ENCODE assay signal across 8 mouse cellular contexts in the genomic region with DNA sequence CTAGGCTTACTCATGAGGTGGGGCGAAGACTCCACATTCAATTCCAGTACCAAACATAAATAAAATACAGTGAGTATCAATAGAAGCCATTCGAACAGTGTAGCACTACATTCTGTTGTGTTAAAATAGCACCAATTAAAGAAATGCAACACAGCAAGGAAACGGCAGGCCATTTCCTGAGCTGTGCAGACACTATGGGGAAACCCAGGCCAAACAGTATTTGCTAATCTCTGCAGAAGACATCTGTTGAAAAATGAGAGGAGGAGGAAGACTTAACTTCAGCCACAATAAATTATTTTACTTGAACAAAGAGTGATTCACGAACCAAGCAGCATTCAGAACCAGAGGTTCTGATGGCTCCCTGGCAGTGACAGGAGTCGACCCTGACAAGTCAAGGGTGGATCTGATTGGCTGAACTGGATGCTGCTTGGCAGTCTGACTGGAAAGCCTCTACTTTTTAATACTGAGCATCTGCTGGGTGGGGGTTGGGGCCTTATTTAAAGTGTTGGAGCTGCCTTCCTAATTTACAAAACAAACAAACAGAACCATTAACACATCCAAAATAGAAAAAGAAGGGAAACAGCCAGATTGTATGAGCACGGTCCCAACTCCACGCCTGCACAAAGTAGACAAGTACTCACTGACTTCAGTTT.
DNase-seq lines count a peak whose midpoint lies in the region; ATAC-seq and TF ChIP-seq lines count a peak whose summit lies in the region.

No protein-coding gene starts in this region.

- H3K9ac ChIP-seq in liver, embryonic 16.5 days (ENCODE audit: low read depth, low read length) = no peak overlapping the region
- no peak overlapping the region for H3K9ac ChIP-seq in liver, embryonic 12.5 days

- no peak for TF ChIP-seq POLR2A in cerebellum, adult 2 months (IDR thresholded peaks at IDR 0.05; ENCODE audit: borderline replicate concordance, insufficient read depth, low read length)

- no peak for TF ChIP-seq CTCF in cerebellum, adult 2 months (IDR thresholded peaks at IDR 0.05; ENCODE audit: borderline replicate concordance, insufficient read depth, low read depth, low read length)

- H3K9me3 ChIP-seq in liver, embryonic 16.5 days (replicated peaks; ENCODE audit: control insufficient read depth, low read length) = no peaks in the 10 kb centered on the region
- H3K9me3 ChIP-seq in liver, embryonic 12.5 days (replicated peaks) = no peaks in the 10 kb centered on the region
- no peaks in the 10 kb centered on the region for H3K9me3 ChIP-seq in embryonic facial prominence, embryonic 10.5 days

- 31% methylated on average over 7 of the region's 7 CpGs for WGBS in cerebellum, adult 2 months
- 49% methylated on average over 7 of the region's 7 CpGs for WGBS in liver, embryonic 16.5 days (ENCODE audit: insufficient replicate concordance)
- WGBS in liver, embryonic 12.5 days (ENCODE audit: insufficient replicate concordance) = 63% methylated on average over 7 of the region's 7 CpGs
- 52% methylated on average over 7 of the region's 7 CpGs for WGBS in embryonic facial prominence, embryonic 10.5 days

- no peak overlapping the region for H3K4me3 ChIP-seq in cerebellum, adult 2 months (replicated peaks; ENCODE audit: insufficient read depth, low read depth, low read length)
- H3K4me3 ChIP-seq in liver, embryonic 16.5 days (ENCODE audit: low read depth, low read length) = no peak overlapping the region
- H3K4me3 ChIP-seq in liver, embryonic 12.5 days = no peak overlapping the region
- no peak overlapping the region for H3K4me3 ChIP-seq in embryonic facial prominence, embryonic 10.5 days

- ATAC-seq in cerebellum, adult (ENCODE audit: insufficient number of reproducible peaks, low FRiP score, low TSS enrichment) = no peak; the same call in 1 of the 2 replicates
- ATAC-seq in liver, embryonic 16.5 days (ENCODE audit: low read depth) = peak; percentile 32; the same call in 1 of the 2 replicates
- no peak for ATAC-seq in liver, embryonic 12.5 days
- 0 out of 2 replicates have a peak, but pooled peaks have one; percentile 30 for ATAC-seq in megakaryocyte, adult 5-6 weeks (ENCODE audit: poor library complexity, severe bottlenecking)
- ATAC-seq in inflammation-experienced regulatory T-cells, adult 6 months = no peak

- no peaks in the 10 kb centered on the region for H3K36me3 ChIP-seq in liver, embryonic 16.5 days (ENCODE audit: control insufficient read depth, insufficient read depth)
- no peaks in the 10 kb centered on the region for H3K36me3 ChIP-seq in liver, embryonic 12.5 days
- peaks cover 6% of the 10 kb centered on the region for H3K36me3 ChIP-seq in embryonic facial prominence, embryonic 10.5 days (replicated peaks)

- peak; percentile 24 to 41 for DNase-seq in cerebellum, adult 2 months
- DNase-seq in heart, adult 9 months (ENCODE audit: low spot score in 2 of 2) = peak; percentile 38 to 58
- DNase-seq in embryonic facial prominence, embryonic 10.5 days (ENCODE audit: low spot score) = no peak

- peaks cover 14% of the 10 kb centered on the region for H3K4me1 ChIP-seq in cerebellum, adult 2 months (ENCODE audit: control insufficient read depth, insufficient read depth, low read length)
- no peaks in the 10 kb centered on the region; the same call in 1 of the 2 replicates for H3K4me1 ChIP-seq in liver, embryonic 16.5 days (ENCODE audit: control insufficient read depth, low read depth, low read length)
- H3K4me1 ChIP-seq in liver, embryonic 12.5 days = peaks cover 19% of the 10 kb centered on the region
- peaks cover 34% of the 10 kb centered on the region for H3K4me1 ChIP-seq in embryonic facial prominence, embryonic 10.5 days

- no peak overlapping the region for H3K4me2 ChIP-seq in liver, embryonic 16.5 days (ENCODE audit: low read depth, low read length)
- H3K4me2 ChIP-seq in liver, embryonic 12.5 days = no peak overlapping the region

- H3K27ac ChIP-seq in cerebellum, adult 2 months (ENCODE audit: insufficient read depth, low read length) = 0 out of 2 replicates have a peak overlapping the region, but pooled peaks have one; percentile 31
- no peak overlapping the region for H3K27ac ChIP-seq in liver, embryonic 16.5 days (ENCODE audit: low read length)
- H3K27ac ChIP-seq in liver, embryonic 12.5 days = no peak overlapping the region; the same call in 1 of the 2 replicates
- H3K27ac ChIP-seq in embryonic facial prominence, embryonic 10.5 days (replicated peaks) = no peak overlapping the region

- H3K27me3 ChIP-seq in cerebellum, adult 2 months (ENCODE audit: control insufficient read depth, insufficient read depth, low read length) = no peaks in the 10 kb centered on the region
- no peaks in the 10 kb centered on the region for H3K27me3 ChIP-seq in liver, embryonic 16.5 days (ENCODE audit: control insufficient read depth, insufficient read depth, low read depth, low read length)
- H3K27me3 ChIP-seq in liver, embryonic 12.5 days (replicated peaks) = no peaks in the 10 kb centered on the region
- H3K27me3 ChIP-seq in embryonic facial prominence, embryonic 10.5 days (replicated peaks; ENCODE audit: low read depth, poor library complexity, severe bottlenecking) = no peaks in the 10 kb centered on the region

Comparison
In these comparisons a context has a peak if more than half of its experiments do, and no peak if none do; other contexts are left out.
1. ATAC-seq: peak in liver, embryonic 16.5 days (single experiment) and megakaryocyte, adult 5-6 weeks (single experiment); none in cerebellum, adult (single experiment), liver, embryonic 12.5 days (single experiment) and inflammation-experienced regulatory T-cells, adult 6 months (single experiment).